Mouse (Mus musculus) liver, embryonic 12.5 days (tissue): ENCODE data around the gene Fmo2. TPM values are rescaled to one million over a fixed set of nuclear protein-coding genes. Genes with fewer than 3 reads are reported as not detected.

Experiments used
- ATAC-seq: fragments of 200-750 bp; cut with Nextera tagmentation; 2 replicates; pipeline ENCODE4 v1.8.0; 2017; ENCODE audit warnings: moderate number of reproducible peaks, mild to moderate bottlenecking, moderate library complexity
- H3K27ac ChIP-seq: fragments of 300-500 bp; sonication (generic); 2 replicates; pipeline ENCODE4 v1.5.1; 2016; ENCODE audit warnings: mild to moderate bottlenecking
- H3K27me3 ChIP-seq: fragments of 300-500 bp; sonication (generic); replicated peaks from 2 replicates; pipeline ENCODE4 v1.6.1; 2016; ENCODE audit warnings: mild to moderate bottlenecking, moderate library complexity
- H3K36me3 ChIP-seq: fragments of 300-500 bp; sonication (generic); 2 replicates; pipeline ENCODE4 v1.6.1; 2016; ENCODE audit warnings: mild to moderate bottlenecking, moderate library complexity
- H3K4me1 ChIP-seq: fragments of 300-500 bp; sonication (generic); 2 replicates; pipeline ENCODE4 v1.6.1; 2016
- H3K4me2 ChIP-seq: fragments of 300-500 bp; sonication (generic); 2 replicates; pipeline ENCODE4 v1.6.1; 2016; ENCODE audit warnings: mild to moderate bottlenecking, moderate library complexity
- H3K4me3 ChIP-seq: fragments of 300-500 bp; sonication (generic); 2 replicates; pipeline ENCODE4 v1.5.1; 2016; ENCODE audit warnings: mild to moderate bottlenecking, moderate library complexity
- H3K9ac ChIP-seq: fragments of 300-500 bp; sonication (generic); 2 replicates; pipeline ENCODE4 v1.6.1; 2016; ENCODE audit warnings: mild to moderate bottlenecking, moderate library complexity
- H3K9me3 ChIP-seq: fragments of 300-500 bp; sonication (generic); replicated peaks from 2 replicates; pipeline ENCODE4 v1.6.1; 2016; ENCODE audit warnings: mild to moderate bottlenecking, moderate library complexity
- whole genome bisulfite sequencing: fragments of 180-500 bp; shearing (Covaris S2); methylation state at CpG from one replicate; pipeline ENCODE4 v1.1.7; 2016; ENCODE audit not compliant: insufficient replicate concordance; 5-methylcytosine and 5-hydroxymethylcytosine counted together
- polyA plus RNA-seq: library from polyadenylated mRNA; unstranded; fragments of >200 nt; fragmentation: Nextera tagmentation; extraction: Ambion mirVana; gene quantifications from 2 replicates; pipeline ENCODE4 v1.2.1, GENCODE M21; 2016

Gene Fmo2
- 0.07 and 0.11 TPM in 2 replicates for polyA plus RNA-seq

- no peaks in the 10 kb centered on the region for H3K4me1 ChIP-seq
- no peak within 1 kb of the TSS for H3K27ac ChIP-seq
- H3K4me3 ChIP-seq: no peak within 1 kb of the TSS
- H3K9me3 ChIP-seq: no peaks in the 10 kb centered on the region
- no peak within 1 kb of the TSS for H3K4me2 ChIP-seq
- no peak for ATAC-seq
- no peaks in the 10 kb centered on the region for H3K27me3 ChIP-seq
- no peak within 1 kb of the TSS for H3K9ac ChIP-seq
- no peaks in the 10 kb centered on the region for H3K36me3 ChIP-seq
- WGBS: 60% methylated on average over 14 of the region's 14 CpGs
Measured at GRCm38 (mm10) chr1:162897838-162898811, at the start of gene Fmo2. Gene Fmo2, minus strand, starts transcription at chr1:162898726.

GRCm38 (mm10) chr1:162947934-162948333 lies 49.4 kb upstream of the Fmo2 start:
- Histone ChIP-seq H3K9ac (no peak overlapping the region), H3K36me3 (no peaks in the 10 kb centered on the region), H3K27me3 (no peaks in the 10 kb centered on the region), H3K27ac (no peak overlapping the region), H3K4me3 (no peak overlapping the region), H3K4me1 (no peaks in the 10 kb centered on the region), H3K4me2 (no peak overlapping the region), H3K9me3 (no peaks in the 10 kb centered on the region)
- ATAC-seq: no peak
- 76% methylated on average over 6 of the region's 6 CpGs for WGBS

- WGBS: 70% methylated on average over 4 of the region's 4 CpGs
- Histone ChIP-seq H3K27ac (no peak overlapping the region), H3K4me1 (no peaks in the 10 kb centered on the region), H3K36me3 (no peaks in the 10 kb centered on the region), H3K9ac (no peak overlapping the region), H3K9me3 (no peaks in the 10 kb centered on the region), H3K4me2 (no peak overlapping the region), H3K27me3 (no peaks in the 10 kb centered on the region), H3K4me3 (no peak overlapping the region)
- ATAC-seq: no peak
Measured at GRCm38 (mm10) chr1:162946837-162947558, 48.5 kb upstream of the Fmo2 start.

- ATAC-seq: no peak
- no peaks in the 10 kb centered on the region for H3K4me1 ChIP-seq
- no peaks in the 10 kb centered on the region for H3K9me3 ChIP-seq
- no peaks in the 10 kb centered on the region for H3K27me3 ChIP-seq
- no peak overlapping the region for H3K4me3 ChIP-seq
- H3K36me3 ChIP-seq: no peaks in the 10 kb centered on the region
- 46% methylated on average over 6 of the region's 6 CpGs for WGBS
- no peak overlapping the region for H3K27ac ChIP-seq
- no peak overlapping the region for H3K9ac ChIP-seq
- no peak overlapping the region for H3K4me2 ChIP-seq
Measured at GRCm38 (mm10) chr1:162943700-162944099, 45.2 kb upstream of the Fmo2 start.

- Histone ChIP-seq H3K4me1 (no peaks in the 10 kb centered on the region), H3K4me3 (no peak overlapping the region), H3K27ac (no peak overlapping the region), H3K4me2 (no peak overlapping the region), H3K27me3 (no peaks in the 10 kb centered on the region), H3K9me3 (no peaks in the 10 kb centered on the region), H3K36me3 (no peaks in the 10 kb centered on the region), H3K9ac (no peak overlapping the region)
- WGBS: 78% methylated on average over 4 of the region's 4 CpGs
- ATAC-seq: no peak
Measured at GRCm38 (mm10) chr1:162938696-162939351, 40.3 kb upstream of the Fmo2 start.

- no peak overlapping the region for H3K4me3 ChIP-seq
- no peak overlapping the region for H3K27ac ChIP-seq
- H3K9me3 ChIP-seq: no peaks in the 10 kb centered on the region
- no peak for ATAC-seq
- no peaks in the 10 kb centered on the region for H3K4me1 ChIP-seq
- WGBS: 62% methylated on average over 5 of the region's 5 CpGs
- no peak overlapping the region for H3K4me2 ChIP-seq
- H3K9ac ChIP-seq: no peak overlapping the region
- no peaks in the 10 kb centered on the region for H3K36me3 ChIP-seq
- H3K27me3 ChIP-seq: no peaks in the 10 kb centered on the region
Measured at GRCm38 (mm10) chr1:162937970-162938695, 39.6 kb upstream of the Fmo2 start.

- no peak for ATAC-seq
- Histone ChIP-seq H3K27ac (no peak within 1 kb of the TSS), H3K4me1 (no peaks in the 10 kb centered on the region), H3K4me3 (no peak within 1 kb of the TSS), H3K27me3 (no peaks in the 10 kb centered on the region), H3K4me2 (no peak within 1 kb of the TSS), H3K36me3 (no peaks in the 10 kb centered on the region), H3K9ac (no peak within 1 kb of the TSS), H3K9me3 (no peaks in the 10 kb centered on the region)
- 62% methylated on average over 6 of the region's 6 CpGs for WGBS
Measured at GRCm38 (mm10) chr1:162937415-162937814, 38.9 kb upstream of the Fmo2 start, which contains the start of gene Fmo6. Gene Fmo6, minus strand, starts transcription at chr1:162937515.

- H3K4me3 ChIP-seq: no peak overlapping the region
- ATAC-seq: no peak
- 68% methylated on average over 4 of the region's 4 CpGs for WGBS
- no peak overlapping the region for H3K27ac ChIP-seq
- H3K4me1 ChIP-seq: no peaks in the 10 kb centered on the region
- H3K9ac ChIP-seq: no peak overlapping the region
- no peaks in the 10 kb centered on the region for H3K9me3 ChIP-seq
- no peaks in the 10 kb centered on the region for H3K27me3 ChIP-seq
- H3K4me2 ChIP-seq: no peak overlapping the region
- no peaks in the 10 kb centered on the region for H3K36me3 ChIP-seq
Measured at GRCm38 (mm10) chr1:162934374-162935012, 36.0 kb upstream of the Fmo2 start.

- H3K36me3 ChIP-seq: no peaks in the 10 kb centered on the region
- H3K4me3 ChIP-seq: no peak overlapping the region
- no peak overlapping the region for H3K27ac ChIP-seq
- no peaks in the 10 kb centered on the region for H3K4me1 ChIP-seq
- H3K27me3 ChIP-seq: no peaks in the 10 kb centered on the region
- 66% methylated on average over 4 of the region's 4 CpGs for WGBS
- no peak overlapping the region for H3K4me2 ChIP-seq
- no peaks in the 10 kb centered on the region for H3K9me3 ChIP-seq
- no peak for ATAC-seq
- H3K9ac ChIP-seq: no peak overlapping the region
Measured at GRCm38 (mm10) chr1:162932386-162932785, 33.9 kb upstream of the Fmo2 start.

GRCm38 (mm10) chr1:162931880-162932279 lies 33.4 kb upstream of the Fmo2 start:
- Histone ChIP-seq H3K27me3 (no peaks in the 10 kb centered on the region), H3K27ac (no peak overlapping the region), H3K9ac (no peak overlapping the region), H3K4me3 (no peak overlapping the region), H3K9me3 (no peaks in the 10 kb centered on the region), H3K4me1 (no peaks in the 10 kb centered on the region), H3K4me2 (no peak overlapping the region), H3K36me3 (no peaks in the 10 kb centered on the region)
- 65% methylated on average over 5 of the region's 5 CpGs for WGBS
- no peak for ATAC-seq

- no peak overlapping the region for H3K4me3 ChIP-seq
- no peak overlapping the region for H3K9ac ChIP-seq
- no peak for ATAC-seq
- H3K4me2 ChIP-seq: no peak overlapping the region
- no peaks in the 10 kb centered on the region for H3K4me1 ChIP-seq
- no peaks in the 10 kb centered on the region for H3K9me3 ChIP-seq
- no peaks in the 10 kb centered on the region for H3K36me3 ChIP-seq
- WGBS: 61% methylated on average over 4 of the region's 4 CpGs
- H3K27me3 ChIP-seq: no peaks in the 10 kb centered on the region
- H3K27ac ChIP-seq: no peak overlapping the region
Measured at GRCm38 (mm10) chr1:162931310-162931875, 32.9 kb upstream of the Fmo2 start.
